Mouse (Mus musculus) lung, postnatal 0 days (tissue): ENCODE data around the gene Mrps27. TPM values are rescaled to one million over a fixed set of nuclear protein-coding genes. Genes with fewer than 3 reads are reported as not detected.

ENCODE experiments used
- ATAC-seq: fragments of 200-750 bp; cut with Nextera tagmentation; 2 replicates; pipeline ENCODE4 v1.8.0; 2017; ENCODE audit warnings: moderate library complexity
- DNase-seq: peaks from one replicate; pipeline ENCODE4 v3.0.0-alpha.2; 2016; ENCODE audit warnings: low spot score
- H3K27ac ChIP-seq: fragments of 300-500 bp; sonication (generic); 2 replicates; pipeline ENCODE4 v1.5.1; 2014; ENCODE audit warnings: antibody characterized with exemption, mild to moderate bottlenecking, low read length, mixed read lengths
- H3K27me3 ChIP-seq: fragments of 300-500 bp; sonication (generic); replicated peaks from 2 replicates; pipeline ENCODE4 v1.6.1; 2014; ENCODE audit warnings: low read length, mixed read lengths; ENCODE audit not compliant: insufficient read depth
- H3K36me3 ChIP-seq: fragments of 300-500 bp; sonication (generic); 2 replicates; pipeline ENCODE4 v1.6.1; 2014; ENCODE audit warnings: low read length, mixed read lengths; ENCODE audit not compliant: insufficient read depth
- H3K4me1 ChIP-seq: fragments of 300-500 bp; sonication (generic); 2 replicates; pipeline ENCODE4 v1.6.1; 2014; ENCODE audit warnings: antibody characterized with exemption, low read depth, low read length, mixed read lengths; ENCODE audit not compliant: insufficient read depth
- H3K4me2 ChIP-seq: fragments of 300-500 bp; sonication (generic); replicated peaks from 2 replicates; pipeline ENCODE4 v1.6.1; 2014; ENCODE audit warnings: low read depth, mild to moderate bottlenecking, low read length, moderate library complexity, mixed read lengths
- H3K4me3 ChIP-seq: fragments of 300-500 bp; sonication (generic); 2 replicates; pipeline ENCODE4 v1.5.1; 2014; ENCODE audit warnings: low read depth, low read length
- H3K9ac ChIP-seq: fragments of 300-500 bp; sonication (generic); replicated peaks from 2 replicates; pipeline ENCODE4 v1.6.1; 2014; ENCODE audit warnings: low read depth, mild to moderate bottlenecking
- H3K9me3 ChIP-seq: fragments of 300-500 bp; sonication (generic); 2 replicates; pipeline ENCODE4 v1.6.1; 2016; ENCODE audit warnings: low read length, mixed read lengths
- CTCF ChIP-seq: IDR thresholded peaks from 2 replicates; pipeline ENCODE4 v1.5.1; 2016; ENCODE audit warnings: antibody characterized with exemption, mild to moderate bottlenecking
- EP300 ChIP-seq: IDR thresholded peaks from 2 replicates; pipeline ENCODE4 v1.6.1; 2016; ENCODE audit warnings: antibody characterized with exemption, mild to moderate bottlenecking, control low read depth
- WGBS: fragments of 180-500 bp; shearing (Covaris S2); extraction: QIAGEN DNeasy Blood & Tissue Kit; methylation state at CpG from one replicate; pipeline ENCODE4 v1.1.7; 2014; 5-methylcytosine and 5-hydroxymethylcytosine counted together
- polyA plus RNA-seq: library from polyadenylated mRNA; unstranded; fragments of >200 nt; fragmentation: Nextera tagmentation; extraction: Ambion mirVana; gene quantifications from 2 replicates; pipeline ENCODE4 v1.2.1, GENCODE M21; 2015

Mrps27 gene
- polyA plus RNA-seq, 1 experiment from 2014 or later = 20.4 TPM

DNA sequence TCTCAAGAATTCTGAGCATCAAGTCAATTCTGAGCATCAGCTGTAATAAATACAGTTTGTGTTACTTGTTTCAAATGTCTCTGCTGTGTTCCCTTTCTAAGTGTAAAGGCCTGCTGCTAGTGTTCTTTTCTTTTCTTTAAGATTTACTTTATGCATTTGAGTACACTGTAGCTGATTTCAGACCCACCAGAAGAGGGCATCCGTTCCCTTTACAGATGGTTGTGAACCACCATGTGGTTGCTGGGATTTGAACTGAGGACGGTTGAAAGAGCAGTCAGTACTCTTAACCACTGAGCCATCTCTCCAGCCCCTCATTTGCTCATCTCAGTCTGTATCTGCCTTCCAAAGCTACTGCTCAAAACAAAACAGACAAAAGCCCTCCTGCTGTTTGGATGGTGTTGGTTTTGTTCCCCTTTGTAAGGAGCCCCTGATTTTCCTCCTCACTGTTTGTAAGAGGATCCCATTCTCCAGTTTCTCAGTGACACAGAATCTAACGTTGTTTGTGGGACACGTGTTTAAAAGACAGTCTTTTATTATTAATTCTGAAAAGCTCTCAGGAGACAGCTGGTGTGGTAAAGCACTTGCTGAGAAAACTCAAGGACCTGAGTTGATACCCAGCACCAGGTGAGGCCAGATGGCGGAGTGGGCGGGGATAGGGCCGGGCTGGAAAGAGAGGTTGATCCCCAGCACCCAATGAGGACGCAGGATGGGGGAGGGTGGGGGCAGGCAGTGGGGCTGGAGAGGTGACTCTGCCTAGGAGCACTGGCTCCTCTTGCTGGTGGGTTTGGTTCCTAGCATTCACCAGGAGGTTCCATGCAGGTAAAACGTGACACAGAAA lies 12.1 kb downstream of the Mrps27 start:
- Histone ChIP-seq H3K27ac (no peak overlapping the region), H3K9ac (no peak overlapping the region), H3K27me3 (no peaks in the 10 kb centered on the region), H3K36me3 (no peaks in the 10 kb centered on the region), H3K4me2 (no peak overlapping the region), H3K4me3 (no peak overlapping the region), H3K4me1 (no peaks in the 10 kb centered on the region), H3K9me3 (no peaks in the 10 kb centered on the region)
- no peak for TF ChIP-seq EP300
- TF ChIP-seq CTCF = peak; percentile 46
- ATAC-seq (no peak), DNase-seq (no peak)
- WGBS = 40% methylated on average over 9 of the region's 9 CpGs

GRCm38 (mm10) chr13:99358921-99359320 lies 14.3 kb downstream of the Mrps27 start:
- Histone ChIP-seq H3K4me3 (no peak overlapping the region), H3K27me3 (no peaks in the 10 kb centered on the region), H3K36me3 (0 out of 2 replicates have a peak, but pooled peaks cover 2% of the 10 kb centered on the region), H3K9me3 (no peaks in the 10 kb centered on the region), H3K27ac (no peak overlapping the region), H3K9ac (no peak overlapping the region), H3K4me1 (no peaks in the 10 kb centered on the region), H3K4me2 (no peak overlapping the region)
- no peak for TF ChIP-seq EP300
- TF ChIP-seq CTCF = no peak
- ATAC-seq (no peak), DNase-seq (no peak)
- whole genome bisulfite sequencing = 77% methylated on average over 14 of the region's 14 CpGs

GRCm38 (mm10) chr13:99363866-99364265 lies 19.3 kb downstream of the Mrps27 start:
- Histone ChIP-seq H3K9me3 (no peaks in the 10 kb centered on the region), H3K27ac (no peak overlapping the region), H3K9ac (no peak overlapping the region), H3K4me3 (no peak overlapping the region), H3K4me2 (no peak overlapping the region), H3K36me3 (0 out of 2 replicates have a peak, but pooled peaks cover 7% of the 10 kb centered on the region), H3K27me3 (no peaks in the 10 kb centered on the region), H3K4me1 (no peaks in the 10 kb centered on the region)
- no peak for DNase-seq
- ATAC-seq = no peak
- TF ChIP-seq EP300 = no peak
- no peak for TF ChIP-seq CTCF
- 69% methylated on average over 4 of the region's 4 CpGs for WGBS

- H3K4me2 ChIP-seq = no peak overlapping the region
- H3K27ac ChIP-seq = no peak overlapping the region
- H3K4me1 ChIP-seq = no peaks in the 10 kb centered on the region
- H3K27me3 ChIP-seq = no peaks in the 10 kb centered on the region
- H3K36me3 ChIP-seq = 0 out of 2 replicates have a peak, but pooled peaks cover 7% of the 10 kb centered on the region
- no peak overlapping the region for H3K9ac ChIP-seq
- H3K4me3 ChIP-seq = no peak overlapping the region
- ATAC-seq (no peak), DNase-seq (no peak)
- WGBS = 87% methylated on average over 5 of the region's 5 CpGs
- no peaks in the 10 kb centered on the region for H3K9me3 ChIP-seq
- no peak for TF ChIP-seq CTCF
- TF ChIP-seq EP300 = no peak
These were observed 22.0 kb downstream of the Mrps27 start for GRCm38 (mm10) chr13:99366422-99367175.

DNA sequence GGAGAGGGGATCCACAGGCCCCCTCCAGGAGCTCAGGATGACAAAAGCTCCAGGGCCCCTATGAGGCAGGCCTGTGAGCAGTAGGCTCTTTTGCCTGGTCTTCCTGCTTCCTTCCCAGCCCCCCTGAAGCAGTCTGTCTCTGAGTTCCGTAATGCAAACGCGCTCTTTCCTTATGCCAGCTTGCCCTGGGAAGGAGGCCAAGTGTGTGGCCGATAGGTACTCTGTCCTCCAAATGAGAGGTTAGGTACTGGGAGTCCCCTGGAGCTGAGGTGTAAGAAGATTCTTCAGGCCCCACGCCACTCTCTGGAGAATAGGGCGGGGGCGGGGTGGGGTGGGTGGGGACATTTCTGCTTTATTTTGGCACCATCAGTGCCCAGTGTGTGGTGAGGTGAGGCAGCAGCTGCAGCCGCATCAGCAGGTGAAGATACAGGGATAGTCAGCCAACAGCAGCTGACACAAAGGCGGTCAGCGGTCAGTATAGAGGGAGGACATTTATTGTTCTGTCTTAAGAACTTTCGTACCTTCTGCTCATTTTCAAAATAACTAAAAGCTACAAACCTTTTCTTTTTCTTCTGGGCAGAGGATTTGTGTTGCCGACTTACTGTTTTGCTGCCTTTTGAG lies 23.1 kb downstream of the Mrps27 start:
- WGBS = 82% methylated on average over 12 of the region's 12 CpGs
- Histone ChIP-seq H3K27ac (no peak overlapping the region), H3K9ac (no peak overlapping the region), H3K4me1 (no peaks in the 10 kb centered on the region), H3K36me3 (0 out of 2 replicates have a peak, but pooled peaks cover 8% of the 10 kb centered on the region), H3K27me3 (no peaks in the 10 kb centered on the region), H3K9me3 (no peaks in the 10 kb centered on the region), H3K4me3 (no peak overlapping the region), H3K4me2 (no peak overlapping the region)
- no peak for DNase-seq
- TF ChIP-seq CTCF (no peak), EP300 (no peak)
- no peak for ATAC-seq

GRCm38 (mm10) chr13:99369103-99369502 lies 24.5 kb downstream of the Mrps27 start:
- no peaks in the 10 kb centered on the region for H3K27me3 ChIP-seq
- H3K4me1 ChIP-seq = no peaks in the 10 kb centered on the region
- H3K4me2 ChIP-seq = no peak overlapping the region
- H3K36me3 ChIP-seq = 0 out of 2 replicates have a peak, but pooled peaks cover 7% of the 10 kb centered on the region
- no peak overlapping the region for H3K4me3 ChIP-seq
- TF ChIP-seq EP300 (no peak), CTCF (no peak)
- H3K27ac ChIP-seq = no peak overlapping the region
- H3K9me3 ChIP-seq = no peaks in the 10 kb centered on the region
- H3K9ac ChIP-seq = no peak overlapping the region
- WGBS = 64% methylated on average over 12 of the region's 12 CpGs
- ATAC-seq (no peak), DNase-seq (no peak)
